In the genomic region with DNA sequence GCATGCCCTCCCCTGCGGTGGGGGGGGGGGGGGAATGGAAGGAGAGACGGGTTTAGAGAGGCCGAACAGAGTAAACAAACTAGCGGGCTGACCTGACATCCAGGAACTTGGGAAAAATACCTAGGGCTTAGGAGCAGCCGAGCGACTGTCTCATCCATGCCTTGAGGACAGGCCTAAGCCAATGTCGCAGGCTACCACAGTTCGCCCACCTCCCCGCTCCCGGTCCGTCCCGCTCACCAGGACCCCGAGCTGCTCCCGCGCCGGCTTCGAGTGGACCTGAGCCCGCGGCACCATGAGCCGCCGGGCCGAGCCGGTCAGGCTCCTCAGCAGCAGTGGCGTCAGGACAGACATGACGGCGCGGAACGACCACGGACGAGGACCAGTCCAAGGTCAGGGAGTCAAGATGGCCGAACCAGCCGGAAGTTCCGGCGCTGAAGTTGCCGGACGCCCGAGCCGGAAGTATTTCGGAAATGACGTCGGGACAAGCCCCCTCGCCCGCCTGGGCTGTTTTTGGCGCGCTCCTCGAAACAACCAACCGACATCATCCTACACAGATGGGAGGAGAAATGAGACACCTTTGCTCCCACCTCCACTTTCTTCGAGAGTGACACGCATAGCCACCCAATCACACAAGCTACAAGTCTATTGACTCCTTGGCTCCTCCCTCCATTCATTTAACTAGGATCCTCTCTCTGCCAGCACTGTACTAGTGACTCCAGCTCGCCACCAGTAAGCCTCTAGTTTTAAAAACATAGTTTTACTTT, we compare ENCODE assay signal across 8 mouse cellular contexts. TPM values are rescaled to one million over a fixed set of nuclear protein-coding genes. Genes with fewer than 3 reads are reported as not detected.
DNase-seq lines count a peak whose midpoint lies in the region; ATAC-seq and TF ChIP-seq lines count a peak whose summit lies in the region.

A gene (minus strand): TSS at position 455 of the 764 bp plus-strand sequence.

- under 1% methylated on average over 50 of the region's 50 CpGs for WGBS in forebrain, embryonic 15.5 days
- WGBS in lung, adult 2 months: under 1% methylated on average over 50 of the region's 50 CpGs

- H3K9ac ChIP-seq in ES-E14 (ENCODE audit: insufficient read depth, low read depth, low read length, poor library complexity, severe bottlenecking): peak within 1 kb of the TSS; percentile 99
- H3K9ac ChIP-seq in forebrain, embryonic 15.5 days (replicated peaks): peak within 1 kb of the TSS; percentile 76

- TF ChIP-seq CTCF in lung, adult 2 months (IDR thresholded peaks at IDR 0.05; ENCODE audit: insufficient read depth, low read length): no peak

- H3K4me2 ChIP-seq in forebrain, embryonic 15.5 days (replicated peaks): peak within 1 kb of the TSS; percentile 78

- intact Hi-C loops in heart, postnatal 25 days (cut with DNase I): no loop called here

- H3K27ac ChIP-seq in ES-E14 (ENCODE audit: insufficient read depth, low read depth, low read length, poor library complexity, severe bottlenecking): peak within 1 kb of the TSS; percentile 88
- H3K27ac ChIP-seq in forebrain, embryonic 15.5 days (replicated peaks): peak within 1 kb of the TSS; percentile 83

- H3K9me3 ChIP-seq in ES-E14 (ENCODE audit: control insufficient read depth, insufficient read depth, low read depth, low read length): no peaks in the 10 kb centered on the region
- no peaks in the 10 kb centered on the region for H3K9me3 ChIP-seq in forebrain, embryonic 15.5 days

- TF ChIP-seq POLR2A in lung, adult 2 months (IDR thresholded peaks at IDR 0.05; ENCODE audit: borderline replicate concordance, extremely low read depth, low read depth, low read length): peak; percentile 91; the same call in 1 of the 2 replicates

- no peaks in the 10 kb centered on the region for H3K27me3 ChIP-seq in forebrain, embryonic 15.5 days

- H3K4me3 ChIP-seq in ES-E14 (ENCODE audit: insufficient read depth in 1 of 2, low read depth in 1 of 2, low read length in 2 of 2, poor library complexity in 1 of 2, severe bottlenecking in 1 of 2): peak within 1 kb of the TSS; percentile 95 to 97
- peak within 1 kb of the TSS; percentile 93 for H3K4me3 ChIP-seq in forebrain, embryonic 15.5 days
- H3K4me3 ChIP-seq in lung, adult 2 months (replicated peaks; ENCODE audit: extremely low read depth, low read depth, low read length): peak within 1 kb of the TSS; percentile 78

- peaks cover 17% of the 10 kb centered on the region for H3K36me3 ChIP-seq in ES-E14 (ENCODE audit: control insufficient read depth, insufficient read depth, low read length, poor library complexity, severe bottlenecking)
- H3K36me3 ChIP-seq in forebrain, embryonic 15.5 days: peaks cover 16% of the 10 kb centered on the region; the same call in 1 of the 2 replicates

- peak; percentile 95 for DNase-seq in ES-E14 (ENCODE audit: low read depth, low spot score)
- peak; percentile 99 for DNase-seq in cerebellum, adult 11-12 months
- DNase-seq in heart, postnatal 25 days (ENCODE audit: low spot score): peak; percentile 95
- peak; percentile 98 for DNase-seq in layer of hippocampus, adult 18-20 months (ENCODE audit: low spot score in 2 of 2)
- DNase-seq in lung, adult 2 months: peak; percentile 95
- DNase-seq in thymus, adult 18-20 months: peak; percentile 90 to 94

- peak; percentile 98 for ATAC-seq in forebrain, embryonic 15.5 days (replicated peaks)
- peak; percentile 97 for ATAC-seq in neutrophil, adult 5-6 weeks (ENCODE audit: extremely low read depth, insufficient number of reproducible peaks, low FRiP score, poor library complexity, severe bottlenecking)

- in situ Hi-C loops in ES-E14 (cut with MboI; ENCODE audit: low sequenced_read_pairs in 2 of 2, unreplicated experiment in 2 of 2): no loop called here

- peaks cover 6 to 8% of the 10 kb centered on the region in 2 experiments; a peak in 2 of 4 replicates for H3K4me1 ChIP-seq in ES-E14 (ENCODE audit: control insufficient read depth in 2 of 2, insufficient read depth in 2 of 2, low read length in 2 of 2, poor library complexity in 1 of 2)
- H3K4me1 ChIP-seq in forebrain, embryonic 15.5 days: peaks cover 36% of the 10 kb centered on the region
- peaks cover 8% of the 10 kb centered on the region; the same call in 1 of the 2 replicates for H3K4me1 ChIP-seq in lung, adult 2 months (ENCODE audit: control insufficient read depth, insufficient read depth, low read length)

TF ChIP-seq in ES-E14, 5 proteins besides CTCF, POLR2A, EP300 and RAD21:
- TF ChIP-seq HCFC1 (IDR thresholded peaks at IDR 0.05; ENCODE audit: borderline replicate concordance, insufficient read depth, low read length) (0 out of 2 replicates have a peak, but pooled peaks have one; percentile 44), ZC3H11A (IDR thresholded peaks at IDR 0.05; ENCODE audit: borderline replicate concordance, low read depth, low read length) (no peak)

RNA-seq across cellular contexts. Expression of the gene that starts here (rescaled TPM):
- 882 and 1,211 TPM in 2 replicates for total RNA-seq in ES-E14 (2012; rRNA removed)
- polyA plus RNA-seq in forebrain, embryonic 15.5 days (2015; fragmentation: Nextera tagmentation; extraction: Ambion mirVana): 656 and 676 TPM in 2 replicates
- total RNA-seq in heart, postnatal 25 days (2021): 100 to 1,000 TPM; 407 to 462 TPM
- 1,000 to 10,000 TPM in 1 of 2 experiments, 100 to 1,000 TPM in 1; 974 to 1,030 TPM for total RNA-seq in layer of hippocampus, adult 18-20 months (2021)
- 984 and 1,290 TPM in 2 replicates for polyA plus RNA-seq in lung, adult 2 months (2012; rRNA removed)
- 208 and 218 TPM in 2 replicates for total RNA-seq in neutrophil, adult 5-6 weeks (2017)

Comparison
In these comparisons a context has a peak if more than half of its experiments do, and no peak if none do; other contexts are left out.
1. Peak in every context shown above with its lines: DNase-seq, ATAC-seq, H3K4me3 ChIP-seq and H3K27ac ChIP-seq.